Mouse (Mus musculus): ENCODE measurements at regions not wholly inside any gene's neighbourhood (a gene's known extent, or its start where the extent isn't known, plus 50 kb on each side); places are given as distances from the start of the nearest gene placed in this dataset.

- no peak for DNase-seq
- Histone ChIP-seq H3K36me3 (no peaks in the 10 kb centered on the region), H3K9ac (no peak overlapping the region), H3K4me3 (replicated peaks) (no peak overlapping the region), H3K4me1 (replicated peaks) (peaks cover 2% of the 10 kb centered on the region; the same call in 1 of the 2 replicates), H3K27me3 (no peaks in the 10 kb centered on the region), H3K9me3 (replicated peaks) (no peaks in the 10 kb centered on the region), H3K27ac (no peak overlapping the region), H3K4me2 (no peak overlapping the region)
- no peak for ATAC-seq (ENCODE audit: low read depth)
- WGBS (ENCODE audit: insufficient replicate concordance) = 63% methylated on average over 4 of the region's 4 CpGs
Observed at GRCm38 (mm10) chr1:137926326-137926725, 249.2 kb downstream of the Ptprc start.

GRCm38 (mm10) chr1:137924156-137924555 is 251.4 kb downstream of the Ptprc start:
- WGBS (ENCODE audit: insufficient replicate concordance) = 78% methylated on average over 6 of the region's 6 CpGs
- H3K36me3 ChIP-seq = no peaks in the 10 kb centered on the region
- H3K9ac ChIP-seq = no peak overlapping the region
- H3K4me2 ChIP-seq = no peak overlapping the region
- no peaks in the 10 kb centered on the region for H3K27me3 ChIP-seq
- H3K4me1 ChIP-seq (replicated peaks) = peaks cover 2% of the 10 kb centered on the region; the same call in 1 of the 2 replicates
- H3K27ac ChIP-seq = no peak overlapping the region
- no peak overlapping the region for H3K4me3 ChIP-seq (replicated peaks)
- DNase-seq = no peak
- no peaks in the 10 kb centered on the region for H3K9me3 ChIP-seq (replicated peaks)
- no peak for ATAC-seq (ENCODE audit: low read depth)

- Histone ChIP-seq H3K4me1 (replicated peaks) (peaks cover 2% of the 10 kb centered on the region; the same call in 1 of the 2 replicates), H3K4me3 (replicated peaks) (no peak overlapping the region), H3K9ac (no peak overlapping the region), H3K4me2 (no peak overlapping the region), H3K27me3 (no peaks in the 10 kb centered on the region), H3K9me3 (replicated peaks) (no peaks in the 10 kb centered on the region), H3K36me3 (no peaks in the 10 kb centered on the region), H3K27ac (no peak overlapping the region)
- ATAC-seq (ENCODE audit: low read depth) (no peak), DNase-seq (no peak)
- 54% methylated on average over 2 of the region's 2 CpGs for WGBS (ENCODE audit: insufficient replicate concordance)
Observed at GRCm38 (mm10) chr1:137923705-137924104, 251.8 kb downstream of the Ptprc start.

GRCm38 (mm10) chr1:137922769-137923168 is 252.7 kb downstream of the Ptprc start:
- 60% methylated on average over 7 of the region's 7 CpGs for WGBS (ENCODE audit: insufficient replicate concordance)
- DNase-seq = no peak

GRCm38 (mm10) chr1:137921592-137921991 is 253.9 kb downstream of the Ptprc start:
- H3K9me3 ChIP-seq (replicated peaks) = no peaks in the 10 kb centered on the region
- no peak overlapping the region for H3K27ac ChIP-seq
- no peaks in the 10 kb centered on the region for H3K4me1 ChIP-seq (replicated peaks)
- no peak overlapping the region for H3K4me2 ChIP-seq
- no peaks in the 10 kb centered on the region for H3K36me3 ChIP-seq
- ATAC-seq (ENCODE audit: low read depth) (no peak), DNase-seq (no peak)
- 42% methylated on average over 2 of the region's 2 CpGs for WGBS (ENCODE audit: insufficient replicate concordance)
- no peak overlapping the region for H3K4me3 ChIP-seq (replicated peaks)
- no peak overlapping the region for H3K9ac ChIP-seq
- H3K27me3 ChIP-seq = no peaks in the 10 kb centered on the region

More at GRCm38 (mm10) chr1:137922769-137923168, 252.7 kb downstream of the Ptprc start:
- Histone ChIP-seq H3K36me3 (no peaks in the 10 kb centered on the region), H3K4me3 (replicated peaks) (no peak overlapping the region), H3K4me1 (replicated peaks) (no peaks in the 10 kb centered on the region; the same call in 1 of the 2 replicates), H3K9me3 (replicated peaks) (no peaks in the 10 kb centered on the region), H3K27me3 (no peaks in the 10 kb centered on the region), H3K9ac (no peak overlapping the region), H3K27ac (no peak overlapping the region), H3K4me2 (no peak overlapping the region)
- ATAC-seq (ENCODE audit: low read depth) = no peak

- Histone ChIP-seq H3K9me3 (replicated peaks) (no peaks in the 10 kb centered on the region), H3K4me3 (replicated peaks) (no peak overlapping the region), H3K4me2 (no peak overlapping the region), H3K4me1 (replicated peaks) (no peaks in the 10 kb centered on the region), H3K27me3 (no peaks in the 10 kb centered on the region), H3K36me3 (no peaks in the 10 kb centered on the region), H3K27ac (no peak overlapping the region), H3K9ac (no peak overlapping the region)
- 63% methylated on average over 6 of the region's 6 CpGs for WGBS (ENCODE audit: insufficient replicate concordance)
- ATAC-seq (ENCODE audit: low read depth) = no peak
- no peak for DNase-seq
Observed at GRCm38 (mm10) chr1:137919739-137920563, 255.6 kb downstream of the Ptprc start.

- H3K27me3 ChIP-seq = no peaks in the 10 kb centered on the region
- H3K36me3 ChIP-seq = no peaks in the 10 kb centered on the region
- no peaks in the 10 kb centered on the region for H3K9me3 ChIP-seq (replicated peaks)
- H3K9ac ChIP-seq = no peak overlapping the region
- ATAC-seq (ENCODE audit: low read depth) (no peak), DNase-seq (no peak)
- 66% methylated on average over 1 of the region's 1 CpGs for WGBS (ENCODE audit: insufficient replicate concordance)
- no peak overlapping the region for H3K4me2 ChIP-seq
- H3K4me3 ChIP-seq (replicated peaks) = no peak overlapping the region
- H3K4me1 ChIP-seq (replicated peaks) = no peaks in the 10 kb centered on the region
- no peak overlapping the region for H3K27ac ChIP-seq
Observed at GRCm38 (mm10) chr1:137917449-137917848, 258.1 kb downstream of the Ptprc start.

- Histone ChIP-seq H3K4me2 (no peak overlapping the region), H3K27me3 (no peaks in the 10 kb centered on the region), H3K4me1 (replicated peaks) (peaks cover 9% of the 10 kb centered on the region), H3K36me3 (no peaks in the 10 kb centered on the region), H3K9me3 (replicated peaks) (no peaks in the 10 kb centered on the region), H3K27ac (no peak overlapping the region), H3K9ac (no peak overlapping the region), H3K4me3 (replicated peaks) (no peak overlapping the region)
- WGBS (ENCODE audit: insufficient replicate concordance) = 63% methylated on average over 5 of the region's 5 CpGs
- no peak for DNase-seq
- no peak for ATAC-seq (ENCODE audit: low read depth)
Observed at GRCm38 (mm10) chr1:137906883-137907282, 268.6 kb downstream of the Ptprc start.

- no peak for ATAC-seq (ENCODE audit: low read depth)
- DNase-seq = no peak
- 62% methylated on average over 3 of the region's 3 CpGs for WGBS (ENCODE audit: insufficient replicate concordance)
Observed at GRCm38 (mm10) chr1:137906477-137906876, 269.0 kb downstream of the Ptprc start.

GRCm38 (mm10) chr1:137905566-137905965 is 269.9 kb downstream of the Ptprc start:
- Histone ChIP-seq H3K27ac (no peak overlapping the region), H3K4me3 (replicated peaks) (no peak overlapping the region), H3K9me3 (replicated peaks) (no peaks in the 10 kb centered on the region), H3K9ac (no peak overlapping the region), H3K27me3 (no peaks in the 10 kb centered on the region), H3K4me2 (no peak overlapping the region), H3K4me1 (replicated peaks) (peaks cover 13% of the 10 kb centered on the region), H3K36me3 (no peaks in the 10 kb centered on the region)
- ATAC-seq (ENCODE audit: low read depth) (no peak), DNase-seq (no peak)
- WGBS (ENCODE audit: insufficient replicate concordance) = 46% methylated on average over 5 of the region's 5 CpGs

More at GRCm38 (mm10) chr1:137906477-137906876, 269.0 kb downstream of the Ptprc start:
- Histone ChIP-seq H3K36me3 (no peaks in the 10 kb centered on the region), H3K9me3 (replicated peaks) (no peaks in the 10 kb centered on the region), H3K9ac (no peak overlapping the region), H3K27me3 (no peaks in the 10 kb centered on the region), H3K4me2 (no peak overlapping the region), H3K27ac (no peak overlapping the region), H3K4me3 (replicated peaks) (no peak overlapping the region), H3K4me1 (replicated peaks) (peaks cover 9% of the 10 kb centered on the region)

- Histone ChIP-seq H3K36me3 (no peaks in the 10 kb centered on the region), H3K9me3 (replicated peaks) (no peaks in the 10 kb centered on the region), H3K4me1 (replicated peaks) (peaks cover 17% of the 10 kb centered on the region), H3K27me3 (no peaks in the 10 kb centered on the region), H3K9ac (no peak overlapping the region), H3K4me2 (no peak overlapping the region), H3K4me3 (replicated peaks) (no peak overlapping the region), H3K27ac (no peak overlapping the region)
- no peak for ATAC-seq (ENCODE audit: low read depth)
- 74% methylated on average over 4 of the region's 4 CpGs for WGBS (ENCODE audit: insufficient replicate concordance)
- DNase-seq = no peak
Observed at GRCm38 (mm10) chr1:137903351-137903750, 272.2 kb downstream of the Ptprc start.

GRCm38 (mm10) chr1:137902859-137903258 is 272.6 kb downstream of the Ptprc start:
- H3K4me3 ChIP-seq (replicated peaks) = no peak overlapping the region
- H3K27me3 ChIP-seq = no peaks in the 10 kb centered on the region
- H3K9me3 ChIP-seq (replicated peaks) = no peaks in the 10 kb centered on the region
- DNase-seq (no peak), ATAC-seq (ENCODE audit: low read depth) (no peak)
- 70% methylated on average over 6 of the region's 6 CpGs for WGBS (ENCODE audit: insufficient replicate concordance)
- H3K9ac ChIP-seq = no peak overlapping the region
- H3K4me1 ChIP-seq (replicated peaks) = peaks cover 21% of the 10 kb centered on the region
- H3K4me2 ChIP-seq = no peak overlapping the region
- H3K27ac ChIP-seq = no peak overlapping the region
- no peaks in the 10 kb centered on the region for H3K36me3 ChIP-seq
